Mouse (Mus musculus) midbrain, embryonic 11.5 days (tissue): Measurements from ENCODE around the gene Akap8l. TPM values are rescaled to one million over a fixed set of nuclear protein-coding genes. Genes with fewer than 3 reads are reported as not detected.

Experiments
- ATAC-seq: fragments of 200-750 bp; cut with Nextera tagmentation; 2 replicates; pipeline ENCODE4 v1.8.0; 2017; ENCODE audit warnings: moderate TSS enrichment, moderate library complexity; ENCODE audit not compliant: low FRiP score
- DNase-seq: peaks from one replicate; pipeline ENCODE4 v3.0.0; 2015; ENCODE audit warnings: low spot score; ENCODE audit errors: missing footprints
- H3K27ac ChIP-seq: fragments of 300-500 bp; sonication (generic); 2 replicates; pipeline ENCODE4 v1.5.1; 2014; ENCODE audit warnings: low read depth, low read length
- H3K27me3 ChIP-seq: fragments of 300-500 bp; sonication (generic); 2 replicates; pipeline ENCODE4 v1.6.1; 2014; ENCODE audit warnings: mild to moderate bottlenecking, low read length, moderate library complexity, mixed read lengths; ENCODE audit not compliant: control insufficient read depth, insufficient read depth
- H3K36me3 ChIP-seq: fragments of 300-500 bp; sonication (generic); 2 replicates; pipeline ENCODE4 v1.6.1; 2014; ENCODE audit warnings: mild to moderate bottlenecking, low read length, moderate library complexity, mixed read lengths; ENCODE audit not compliant: control insufficient read depth, insufficient read depth
- H3K4me1 ChIP-seq: fragments of 300-500 bp; sonication (generic); 2 replicates; pipeline ENCODE4 v1.6.1; 2014; ENCODE audit warnings: low read length; ENCODE audit not compliant: control insufficient read depth, insufficient read depth
- H3K4me2 ChIP-seq: fragments of 300-500 bp; sonication (generic); 2 replicates; pipeline ENCODE4 v1.6.1; 2014; ENCODE audit warnings: mild to moderate bottlenecking, moderate library complexity
- H3K4me3 ChIP-seq: fragments of 300-500 bp; sonication (generic); 2 replicates; pipeline ENCODE4 v1.5.1; 2014; ENCODE audit warnings: low read depth, low read length
- H3K9ac ChIP-seq: fragments of 300-500 bp; sonication (generic); 2 replicates; pipeline ENCODE4 v1.6.1; 2014; ENCODE audit warnings: low read length
- H3K9me3 ChIP-seq: fragments of 300-500 bp; sonication (generic); 2 replicates; pipeline ENCODE4 v1.6.1; 2016; ENCODE audit warnings: low read length; ENCODE audit not compliant: control insufficient read depth
- WGBS: fragments of 180-500 bp; shearing (Covaris S2); extraction: QIAGEN DNeasy Blood & Tissue Kit; methylation state at CpG from one replicate; pipeline ENCODE4 v1.1.7; 2014; 5-methylcytosine and 5-hydroxymethylcytosine counted together
- polyA plus RNA-seq: library from polyadenylated mRNA; unstranded; fragments of >200 nt; fragmentation: Nextera tagmentation; extraction: Ambion mirVana; gene quantifications from 2 replicates; pipeline ENCODE4 v1.2.1, GENCODE M21; 2014

Akap8l gene
- polyA plus RNA-seq, 1 experiment from 2014 or later = 67.1 TPM

DNA sequence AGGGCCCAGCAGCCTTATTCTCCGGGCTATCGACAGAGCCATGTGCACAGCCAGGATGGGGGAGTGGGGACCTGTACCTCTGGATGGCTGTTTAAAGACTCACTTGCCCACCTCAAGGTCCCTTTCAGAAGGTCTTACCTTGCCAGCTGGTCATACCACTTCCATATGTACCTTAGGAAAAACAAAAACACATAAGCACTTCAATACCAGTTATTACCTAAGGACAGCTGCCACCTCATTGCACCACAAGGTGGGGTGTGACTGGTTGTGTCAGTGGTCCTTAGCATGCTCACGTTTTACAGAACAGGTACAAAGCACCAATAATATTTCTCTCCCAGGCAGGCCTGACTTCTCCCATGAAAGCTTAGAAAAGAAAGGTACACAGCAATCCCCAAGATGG is 32.7 kb downstream of the Akap8l start:
- WGBS = 91% methylated on average over 3 of the region's 3 CpGs
- H3K27ac ChIP-seq = no peak overlapping the region
- no peak overlapping the region for H3K4me2 ChIP-seq
- no peak overlapping the region for H3K9ac ChIP-seq
- DNase-seq (peak; percentile 81), ATAC-seq (no peak)
- H3K36me3 ChIP-seq = peaks cover 32% of the 10 kb centered on the region
- peaks cover 18% of the 10 kb centered on the region for H3K4me1 ChIP-seq
- no peak overlapping the region for H3K4me3 ChIP-seq
- H3K9me3 ChIP-seq = no peaks in the 10 kb centered on the region
- no peaks in the 10 kb centered on the region for H3K27me3 ChIP-seq

DNA sequence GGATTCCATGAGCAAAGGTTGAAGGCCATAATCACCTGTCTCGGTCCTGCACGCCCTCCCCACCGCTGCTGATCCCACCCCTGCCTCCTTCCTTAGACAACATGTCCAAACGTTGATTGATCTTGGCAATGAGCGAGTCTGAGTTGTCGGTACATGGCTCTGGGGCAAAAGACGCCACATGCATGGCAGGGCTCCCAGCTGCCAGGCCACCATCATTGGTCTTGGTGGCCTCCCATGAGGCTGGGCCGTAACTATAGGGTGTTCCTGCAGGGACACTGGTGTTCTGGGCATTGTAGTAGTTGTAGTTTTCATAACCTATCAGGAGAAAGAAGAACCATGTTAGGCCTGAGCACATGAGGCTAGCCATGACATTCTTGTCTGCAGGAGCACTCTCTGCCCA is 33.4 kb downstream of the Akap8l start:
- Histone ChIP-seq H3K4me1 (peaks cover 13% of the 10 kb centered on the region), H3K9me3 (no peaks in the 10 kb centered on the region), H3K36me3 (peaks cover 38% of the 10 kb centered on the region), H3K4me2 (no peak overlapping the region), H3K27ac (no peak overlapping the region), H3K9ac (no peak overlapping the region), H3K27me3 (no peaks in the 10 kb centered on the region), H3K4me3 (no peak overlapping the region)
- ATAC-seq = no peak
- 97% methylated on average over 8 of the region's 8 CpGs for WGBS
- DNase-seq = peak; percentile 61

- Histone ChIP-seq H3K9me3 (no peaks in the 10 kb centered on the region), H3K4me2 (no peak overlapping the region), H3K27ac (no peak overlapping the region), H3K27me3 (no peaks in the 10 kb centered on the region), H3K9ac (no peak overlapping the region), H3K4me1 (peaks cover 9% of the 10 kb centered on the region), H3K4me3 (no peak overlapping the region), H3K36me3 (peaks cover 48% of the 10 kb centered on the region)
- 92% methylated on average over 5 of the region's 5 CpGs for WGBS
- DNase-seq (peak; percentile 51), ATAC-seq (no peak)
Observed at GRCm38 (mm10) chr17:32315560-32315959, 34.8 kb downstream of the Akap8l start.

DNA sequence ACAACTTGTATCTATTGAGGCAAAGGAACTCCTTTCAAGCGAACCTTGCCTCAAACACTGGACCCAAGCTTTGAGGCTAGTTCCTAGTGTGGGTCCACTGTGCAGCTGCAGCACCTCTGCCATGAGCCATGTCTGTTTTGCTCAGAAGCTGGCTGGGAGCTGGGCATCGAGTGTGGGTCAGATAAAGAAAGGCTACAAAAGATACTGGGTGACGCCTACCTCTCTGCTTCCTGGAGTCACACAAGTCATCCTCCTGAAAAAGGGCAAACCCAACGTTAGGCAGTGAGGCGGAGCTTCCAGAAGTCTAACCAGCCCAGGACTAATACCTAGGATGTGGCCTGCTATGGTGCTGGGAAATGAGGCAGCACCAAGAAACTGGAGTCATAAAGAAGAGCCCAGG is 36.5 kb downstream of the Akap8l start:
- Histone ChIP-seq H3K4me1 (peaks cover 2% of the 10 kb centered on the region; the same call in 1 of the 2 replicates), H3K27ac (no peak overlapping the region), H3K4me2 (no peak overlapping the region), H3K9ac (no peak overlapping the region), H3K27me3 (no peaks in the 10 kb centered on the region), H3K9me3 (no peaks in the 10 kb centered on the region), H3K36me3 (peaks cover 61% of the 10 kb centered on the region), H3K4me3 (no peak overlapping the region)
- DNase-seq (no peak), ATAC-seq (no peak)
- WGBS = 85% methylated on average over 5 of the region's 5 CpGs

GRCm38 (mm10) chr17:32312801-32313200 is 37.6 kb downstream of the Akap8l start:
- H3K4me3 ChIP-seq = no peak overlapping the region
- no peak overlapping the region for H3K9ac ChIP-seq
- no peak for DNase-seq
- no peak overlapping the region for H3K27ac ChIP-seq
- WGBS = 91% methylated on average over 8 of the region's 8 CpGs
- H3K4me2 ChIP-seq = no peak overlapping the region
- no peaks in the 10 kb centered on the region for H3K27me3 ChIP-seq
- no peaks in the 10 kb centered on the region for H3K9me3 ChIP-seq
- peaks cover 69% of the 10 kb centered on the region for H3K36me3 ChIP-seq
- H3K4me1 ChIP-seq = no peaks in the 10 kb centered on the region
- no peak for ATAC-seq

- H3K27me3 ChIP-seq = no peaks in the 10 kb centered on the region
- no peak for ATAC-seq
- no peak overlapping the region for H3K27ac ChIP-seq
- WGBS = 96% methylated on average over 4 of the region's 4 CpGs
- H3K36me3 ChIP-seq = peaks cover 70% of the 10 kb centered on the region
- H3K9ac ChIP-seq = no peak overlapping the region
- DNase-seq = no peak
- no peaks in the 10 kb centered on the region for H3K4me1 ChIP-seq
- no peak overlapping the region for H3K4me3 ChIP-seq
- no peak overlapping the region for H3K4me2 ChIP-seq
- no peaks in the 10 kb centered on the region for H3K9me3 ChIP-seq
Observed at GRCm38 (mm10) chr17:32307963-32308362, 42.4 kb downstream of the Akap8l start.

GRCm38 (mm10) chr17:32298125-32298524 is 52.3 kb downstream of the Akap8l start:
- H3K4me3 ChIP-seq = no peak overlapping the region
- H3K27me3 ChIP-seq = no peaks in the 10 kb centered on the region
- DNase-seq (no peak), ATAC-seq (no peak)
- H3K4me1 ChIP-seq = no peaks in the 10 kb centered on the region
- H3K36me3 ChIP-seq = no peaks in the 10 kb centered on the region
- H3K9ac ChIP-seq = no peak overlapping the region
- H3K4me2 ChIP-seq = no peak overlapping the region
- H3K9me3 ChIP-seq = no peaks in the 10 kb centered on the region
- WGBS = 87% methylated on average over 1 of the region's 1 CpGs
- H3K27ac ChIP-seq = no peak overlapping the region

DNA sequence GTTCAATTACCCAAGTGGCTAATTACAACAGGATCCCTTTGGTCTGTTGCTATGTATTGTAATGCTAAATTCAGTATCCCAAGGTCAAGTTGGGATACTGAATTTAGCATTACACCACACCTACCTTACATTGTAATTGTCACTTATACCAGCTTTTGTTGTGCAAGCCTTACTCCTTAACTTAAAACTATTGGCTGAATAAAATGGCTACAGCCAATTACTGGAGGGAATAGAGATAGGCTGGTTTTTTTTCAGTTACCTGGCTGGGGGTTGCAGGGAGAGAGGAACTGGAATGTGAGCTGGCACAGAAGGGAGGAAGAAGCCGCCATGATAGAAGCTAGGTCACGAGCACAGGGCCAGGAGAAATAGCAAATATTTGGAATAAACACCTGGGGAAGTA is 54.5 kb downstream of the Akap8l start:
- no peaks in the 10 kb centered on the region for H3K4me1 ChIP-seq
- H3K4me2 ChIP-seq = no peak overlapping the region
- H3K9me3 ChIP-seq = no peaks in the 10 kb centered on the region
- ATAC-seq (no peak), DNase-seq (no peak)
- no peak overlapping the region for H3K4me3 ChIP-seq
- no peaks in the 10 kb centered on the region for H3K36me3 ChIP-seq
- no peaks in the 10 kb centered on the region for H3K27me3 ChIP-seq
- H3K9ac ChIP-seq = no peak overlapping the region
- WGBS = 84% methylated on average over 2 of the region's 2 CpGs
- no peak overlapping the region for H3K27ac ChIP-seq

DNA sequence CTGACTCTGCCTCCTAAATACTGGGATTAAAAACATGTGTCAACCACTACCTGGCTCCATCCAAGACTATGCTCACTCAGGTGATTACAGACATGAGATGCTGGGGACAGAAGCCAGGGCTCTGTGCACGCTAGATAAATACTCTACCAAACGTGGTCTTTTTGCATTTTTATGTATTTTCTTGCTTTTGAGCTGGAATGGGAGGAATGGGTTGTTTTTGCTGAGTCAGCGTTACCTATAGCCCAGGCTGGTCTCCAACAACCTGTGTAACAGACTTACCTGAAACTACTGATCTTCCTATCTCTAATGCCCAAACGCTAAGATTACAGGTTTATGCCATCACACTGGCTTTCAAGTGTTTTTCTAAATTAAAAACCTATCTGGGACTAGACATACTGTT is 55.2 kb downstream of the Akap8l start:
- Histone ChIP-seq H3K4me3 (no peak overlapping the region), H3K27ac (no peak overlapping the region), H3K9ac (no peak overlapping the region), H3K4me2 (no peak overlapping the region), H3K4me1 (no peaks in the 10 kb centered on the region), H3K9me3 (no peaks in the 10 kb centered on the region), H3K27me3 (no peaks in the 10 kb centered on the region), H3K36me3 (no peaks in the 10 kb centered on the region)
- 88% methylated on average over 4 of the region's 4 CpGs for WGBS
- ATAC-seq (no peak), DNase-seq (no peak)
